Mouse (Mus musculus) lung, embryonic 15.5 days (tissue): Measurements from ENCODE around the gene Gde1. TPM values are rescaled to one million over a fixed set of nuclear protein-coding genes. Genes with fewer than 3 reads are reported as not detected.

Experiments used
- ATAC-seq: fragments of 200-750 bp; cut with Nextera tagmentation; 2 replicates; pipeline ENCODE4 v1.8.0; 2017; ENCODE audit warnings: moderate number of reproducible peaks, borderline replicate concordance; ENCODE audit not compliant: low FRiP score, low TSS enrichment; ENCODE audit errors: extremely low read depth
- H3K27ac ChIP-seq: fragments of 300-500 bp; sonication (generic); 2 replicates; pipeline ENCODE4 v1.5.1; 2015; ENCODE audit warnings: moderate library complexity, mild to moderate bottlenecking, inconsistent platforms
- H3K27me3 ChIP-seq: fragments of 300-500 bp; sonication (generic); 2 replicates; pipeline ENCODE4 v1.6.1; 2015; ENCODE audit warnings: inconsistent platforms
- H3K36me3 ChIP-seq: fragments of 300-500 bp; sonication (generic); 2 replicates; pipeline ENCODE4 v1.6.1; 2015; ENCODE audit warnings: inconsistent platforms
- H3K4me1 ChIP-seq: fragments of 300-500 bp; sonication (generic); 2 replicates; pipeline ENCODE4 v1.6.1; 2015; ENCODE audit warnings: inconsistent platforms
- H3K4me2 ChIP-seq: fragments of 300-500 bp; sonication (generic); 2 replicates; pipeline ENCODE4 v1.6.1; 2015; ENCODE audit warnings: inconsistent platforms, mild to moderate bottlenecking, moderate library complexity
- H3K4me3 ChIP-seq: fragments of 300-500 bp; sonication (generic); 2 replicates; pipeline ENCODE4 v1.5.1; 2015; ENCODE audit warnings: mild to moderate bottlenecking, inconsistent platforms
- H3K9ac ChIP-seq: fragments of 300-500 bp; sonication (generic); 2 replicates; pipeline ENCODE4 v1.6.1; 2015; ENCODE audit warnings: inconsistent platforms
- H3K9me3 ChIP-seq: fragments of 300-500 bp; sonication (generic); 2 replicates; pipeline ENCODE4 v1.6.1; 2016; ENCODE audit warnings: inconsistent platforms
- WGBS: fragments of 180-500 bp; shearing (Covaris S2); methylation state at CpG from one replicate; pipeline ENCODE4 v1.1.7; 2015; 5-methylcytosine and 5-hydroxymethylcytosine counted together
- polyA plus RNA-seq: library from polyadenylated mRNA; unstranded; fragments of >200 nt; fragmentation: Nextera tagmentation; extraction: Ambion mirVana; gene quantifications from 2 replicates; pipeline ENCODE4 v1.2.1, GENCODE M21; 2015

Gene Gde1
- polyA plus RNA-seq, 1 experiment from 2014 or later = 128 TPM

GRCm38 (mm10) chr7:118652572-118653295 is 52.8 kb downstream of the Gde1 start:
- H3K9ac ChIP-seq = no peak overlapping the region
- no peak overlapping the region for H3K4me3 ChIP-seq
- no peaks in the 10 kb centered on the region for H3K27me3 ChIP-seq
- H3K4me2 ChIP-seq = no peak overlapping the region
- no peaks in the 10 kb centered on the region for H3K4me1 ChIP-seq
- H3K36me3 ChIP-seq = no peaks in the 10 kb centered on the region
- WGBS = 80% methylated on average over 6 of the region's 6 CpGs
- no peak for ATAC-seq
- no peaks in the 10 kb centered on the region for H3K9me3 ChIP-seq
- no peak overlapping the region for H3K27ac ChIP-seq

GRCm38 (mm10) chr7:118650891-118651290 is 54.7 kb downstream of the Gde1 start:
- WGBS = 86% methylated on average over 1 of the region's 1 CpGs

DNA sequence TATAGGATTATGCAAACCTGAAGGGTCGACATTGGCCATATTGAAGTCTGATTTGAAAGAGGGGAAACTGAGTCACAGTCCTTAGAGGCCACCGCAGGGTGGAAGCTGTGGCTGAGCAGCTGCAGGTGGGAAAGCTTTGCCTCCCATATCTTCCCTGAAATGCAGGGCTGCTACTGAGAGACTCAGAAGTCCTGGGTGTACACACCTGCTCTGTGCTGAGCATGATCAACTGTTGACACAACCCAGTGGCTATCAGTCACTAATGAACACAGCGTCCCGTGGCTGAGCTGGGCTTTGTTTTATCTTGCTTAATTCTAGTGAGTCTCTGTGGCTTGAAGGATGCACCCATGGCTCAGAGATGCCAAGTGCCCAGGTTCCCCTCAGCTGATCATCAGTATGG is 55.5 kb downstream of the Gde1 start:
- WGBS = 61% methylated on average over 4 of the region's 4 CpGs

More at GRCm38 (mm10) chr7:118650891-118651290, 54.7 kb downstream of the Gde1 start:
- no peak for ATAC-seq
- Histone ChIP-seq H3K27me3 (no peaks in the 10 kb centered on the region), H3K36me3 (no peaks in the 10 kb centered on the region), H3K9ac (no peak overlapping the region), H3K4me2 (no peak overlapping the region), H3K27ac (no peak overlapping the region), H3K9me3 (no peaks in the 10 kb centered on the region), H3K4me1 (no peaks in the 10 kb centered on the region), H3K4me3 (no peak overlapping the region)

GRCm38 (mm10) chr7:118649328-118649727 is 56.2 kb downstream of the Gde1 start:
- H3K36me3 ChIP-seq = no peaks in the 10 kb centered on the region
- no peak overlapping the region for H3K4me2 ChIP-seq
- no peak overlapping the region for H3K9ac ChIP-seq
- H3K4me3 ChIP-seq = no peak overlapping the region
- no peaks in the 10 kb centered on the region for H3K27me3 ChIP-seq
- 78% methylated on average over 7 of the region's 7 CpGs for WGBS
- ATAC-seq = no peak
- no peaks in the 10 kb centered on the region for H3K4me1 ChIP-seq
- no peaks in the 10 kb centered on the region for H3K9me3 ChIP-seq
- no peak overlapping the region for H3K27ac ChIP-seq

More for the DNA sequence above, 55.5 kb downstream of the Gde1 start:
- Histone ChIP-seq H3K27me3 (no peaks in the 10 kb centered on the region), H3K4me1 (no peaks in the 10 kb centered on the region), H3K4me2 (no peak overlapping the region), H3K9ac (no peak overlapping the region), H3K9me3 (no peaks in the 10 kb centered on the region), H3K27ac (no peak overlapping the region), H3K4me3 (no peak overlapping the region), H3K36me3 (no peaks in the 10 kb centered on the region)
- no peak for ATAC-seq

GRCm38 (mm10) chr7:118646237-118646636 is 59.3 kb downstream of the Gde1 start:
- H3K9ac ChIP-seq = no peak overlapping the region
- H3K4me3 ChIP-seq = no peak overlapping the region
- H3K4me1 ChIP-seq = no peaks in the 10 kb centered on the region
- no peak for ATAC-seq
- H3K36me3 ChIP-seq = no peaks in the 10 kb centered on the region
- H3K4me2 ChIP-seq = no peak overlapping the region
- 86% methylated on average over 1 of the region's 1 CpGs for WGBS
- no peaks in the 10 kb centered on the region for H3K9me3 ChIP-seq
- no peaks in the 10 kb centered on the region for H3K27me3 ChIP-seq
- no peak overlapping the region for H3K27ac ChIP-seq

Other genes with a start within 250 kb of the Gde1 start
- 7.4 and 8.1 TPM in 2 replicates for gene Itpripl2, start 213.8 kb downstream of the Gde1 start, polyA plus RNA-seq
- 115 and 130 TPM in 2 replicates for gene Coq7, start 172.4 kb downstream of the Gde1 start, polyA plus RNA-seq
- 2.3 TPM in 2 replicates for gene Tmc7, start 121.0 kb downstream of the Gde1 start, polyA plus RNA-seq
- 0.21 TPM in 1 of 2 replicates, not detected in the other for gene Tmc5, start 108.5 kb downstream of the Gde1 start, polyA plus RNA-seq
- 18.4 and 20.3 TPM in 2 replicates for gene Ccp110, start 6.8 kb upstream of the Gde1 start, polyA plus RNA-seq
- gene Vps35l, start 34.4 kb upstream of the Gde1 start, polyA plus RNA-seq = 63.6 and 64.5 TPM in 2 replicates
- gene Iqck, start 150.0 kb upstream of the Gde1 start, polyA plus RNA-seq = 3.2 and 3.7 TPM in 2 replicates
- gene Knop1, start 150.5 kb upstream of the Gde1 start, polyA plus RNA-seq = 76.1 and 82.1 TPM in 2 replicates